Mouse (Mus musculus): ENCODE data around the gene Tpmt.

DNA sequence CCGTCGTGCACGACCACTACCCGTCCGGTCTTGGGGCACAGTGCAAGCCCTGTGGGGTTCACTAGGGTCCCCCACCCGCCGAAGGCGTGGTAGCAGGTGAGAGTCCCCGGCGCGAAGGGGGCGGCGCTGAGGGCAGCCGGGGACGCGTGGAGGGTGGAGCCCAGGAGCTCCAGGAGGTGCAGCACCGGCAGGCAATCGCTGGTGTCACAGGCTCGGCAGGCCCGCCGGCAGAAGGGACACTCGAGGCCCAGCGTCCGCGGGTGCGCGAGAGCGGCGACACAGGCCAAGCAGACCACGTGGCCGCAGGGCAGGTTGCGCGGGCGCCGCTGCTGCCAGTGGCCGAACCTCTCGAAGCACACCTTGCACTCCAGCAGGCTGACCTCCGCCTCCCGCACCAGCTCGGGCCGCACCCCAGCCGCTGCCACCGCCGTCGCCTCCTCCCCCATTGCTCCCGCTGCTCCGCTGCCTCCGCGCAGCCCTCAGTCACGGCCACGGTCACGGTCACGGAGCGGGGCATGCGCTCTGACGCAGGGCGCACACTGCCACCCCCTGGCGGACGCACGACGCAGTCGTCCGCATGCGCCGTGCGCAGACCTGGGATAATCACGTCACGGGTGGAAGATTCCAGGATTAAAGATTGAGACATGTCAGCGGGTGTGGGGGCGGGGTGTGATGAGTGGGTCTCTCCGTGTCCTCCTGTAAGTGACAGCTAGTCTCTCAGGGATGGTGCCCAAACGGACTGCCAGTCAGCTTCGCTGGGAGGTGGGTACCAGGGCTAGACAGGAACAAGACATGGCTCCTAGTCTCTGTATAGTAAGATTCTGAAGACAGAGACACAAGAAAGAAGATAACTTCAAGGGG lies 30.0 kb downstream of the Tpmt start, which contains the start of gene Nhlrc1:
- TF ChIP-seq GATA1 (IDR thresholded peaks at IDR 0.05; ENCODE audit: low read length) (no peak), TAL1 (IDR thresholded peaks at IDR 0.05; ENCODE audit: low read length) (no peak)

All from erythroblast, embryonic 14.5 days (primary cell).